Mouse (Mus musculus) myocyte (in vitro differentiated cells): ENCODE data around the gene Csk. TPM values are rescaled to one million over a fixed set of nuclear protein-coding genes. Genes with fewer than 3 reads are reported as not detected.

Source experiments
- H3K27me3 ChIP-seq: one replicate; pipeline ENCODE4 v1.6.1; 2011; ENCODE audit not compliant: control insufficient read depth, insufficient read depth, insufficient read length
- H3K36me3 ChIP-seq: one replicate; pipeline ENCODE4 v1.6.1; 2011; ENCODE audit not compliant: control insufficient read depth, insufficient read depth
- H3K4me2 ChIP-seq: one replicate; pipeline ENCODE4 v1.6.1; 2011; ENCODE audit warnings: low read depth, control low read depth
- H3K4me3 ChIP-seq: one replicate; pipeline ENCODE4 v1.5.1; 2011; ENCODE audit warnings: mild to moderate bottlenecking, control low read depth, moderate library complexity
- H3K79me2 ChIP-seq: one replicate; pipeline ENCODE4 v1.6.1; 2011; ENCODE audit not compliant: control insufficient read depth, insufficient read depth
- H3ac ChIP-seq: one replicate; pipeline ENCODE4 v1.6.1; 2011; ENCODE audit not compliant: control insufficient read depth, insufficient read length
- CEBPB ChIP-seq: IDR thresholded peaks from 2 replicates; pipeline ENCODE4 v1.6.1; 2011; ENCODE audit warnings: mild to moderate bottlenecking, moderate library complexity; ENCODE audit not compliant: poor library complexity, insufficient read depth, severe bottlenecking
- E2F4 ChIP-seq: IDR thresholded peaks from one replicate; pipeline ENCODE4 v1.6.1; 2011; ENCODE audit warnings: mild to moderate bottlenecking, control low read depth, moderate library complexity; ENCODE audit not compliant: insufficient read depth
- MAX ChIP-seq: IDR thresholded peaks from one replicate; pipeline ENCODE4 v1.6.1; 2011; ENCODE audit warnings: low read depth, mild to moderate bottlenecking, control low read depth
- MYOD1 ChIP-seq, 3 experiments: IDR thresholded peaks; one replicate each; pipeline ENCODE4 v1.6.1; 2011; ENCODE audit warnings: control low read depth in 2 of 3, low read depth in 2 of 3, mild to moderate bottlenecking in 2 of 3, moderate library complexity in 1 of 3; ENCODE audit not compliant: insufficient read length in 2 of 3, control insufficient read depth in 1 of 3
- MYOG ChIP-seq, 3 experiments: IDR thresholded peaks; one replicate each; pipeline ENCODE4 v1.6.1; 2011; ENCODE audit warnings: control low read depth in 2 of 3, low read depth in 2 of 3, mild to moderate bottlenecking in 2 of 3; ENCODE audit not compliant: insufficient read length in 2 of 3, control insufficient read depth in 1 of 3, insufficient read depth in 1 of 3
- POLR2A ChIP-seq: IDR thresholded peaks from one replicate; pipeline ENCODE4 v1.6.1; 2011; ENCODE audit warnings: low read depth, mild to moderate bottlenecking, control low read depth, moderate library complexity; ENCODE audit not compliant: insufficient read length
- POLR2AphosphoS2 ChIP-seq: IDR thresholded peaks from one replicate; pipeline ENCODE4 v1.6.1; 2011; ENCODE audit warnings: low read depth, control low read depth; ENCODE audit not compliant: insufficient read length
- REST ChIP-seq: IDR thresholded peaks from one replicate; pipeline ENCODE4 v1.6.1; 2011; ENCODE audit warnings: mild to moderate bottlenecking, control low read depth, moderate library complexity; ENCODE audit not compliant: insufficient read depth, insufficient read length
- SRF ChIP-seq: IDR thresholded peaks from one replicate; pipeline ENCODE4 v1.6.1; 2011; ENCODE audit warnings: low read depth; ENCODE audit not compliant: control insufficient read depth, insufficient read length
- TCF12 ChIP-seq: IDR thresholded peaks from one replicate; pipeline ENCODE4 v1.6.1; 2011; ENCODE audit warnings: mild to moderate bottlenecking, control low read depth; ENCODE audit not compliant: poor library complexity, insufficient read depth, severe bottlenecking
- TCF3 ChIP-seq: IDR thresholded peaks from one replicate; pipeline ENCODE4 v1.6.1; 2011; ENCODE audit warnings: low read depth, control low read depth; ENCODE audit not compliant: insufficient read length
- USF1 ChIP-seq: IDR thresholded peaks from one replicate; pipeline ENCODE4 v1.6.1; 2011; ENCODE audit warnings: low read depth, mild to moderate bottlenecking, control low read depth, moderate library complexity
- polyA plus RNA-seq: library from polyadenylated mRNA; unstranded; fragments of >200 nt; fragmentation: generic; extraction: Trizol; gene quantifications from one replicate; pipeline ENCODE4 v1.2.1, GENCODE M21; 2012; ENCODE audit warnings: missing spikeins

Csk gene
- polyA plus RNA-seq, 1 experiment = 76.7 TPM

- TF ChIP-seq MYOD1 (IDR thresholded peaks at IDR 0.05; ENCODE audit: control insufficient read depth in 1 of 3, insufficient read length in 2 of 3, low read depth in 2 of 3) (no peak), TCF3 (no peak), MAX (no peak), E2F4 (no peak), REST (no peak), POLR2A (no peak), MYOG (IDR thresholded peaks at IDR 0.05; ENCODE audit: control insufficient read depth in 1 of 3, insufficient read depth in 1 of 3, insufficient read length in 2 of 3, low read depth in 2 of 3) (no peak), TCF12 (no peak), POLR2AphosphoS2 (no peak), CEBPB (no peak), USF1 (no peak), SRF (no peak)
- no peak overlapping the region for H3K4me2 ChIP-seq
- H3K79me2 ChIP-seq = no peaks in the 10 kb centered on the region
- H3K4me3 ChIP-seq = no peak overlapping the region
- H3K27me3 ChIP-seq = no peaks in the 10 kb centered on the region
- H3ac ChIP-seq = no peak overlapping the region
- no peaks in the 10 kb centered on the region for H3K36me3 ChIP-seq
Measured at GRCm38 (mm10) chr9:57656631-57657350, 3.4 kb upstream of the Csk start.

- Histone ChIP-seq H3ac (no peak overlapping the region), H3K79me2 (no peaks in the 10 kb centered on the region), H3K27me3 (no peaks in the 10 kb centered on the region), H3K4me2 (peak overlapping the region; percentile 87), H3K36me3 (no peaks in the 10 kb centered on the region), H3K4me3 (no peak overlapping the region)
- TF ChIP-seq MAX = no peak
- no peak for TF ChIP-seq TCF3
- TF ChIP-seq CEBPB = no peak
- no peak for TF ChIP-seq TCF12
- TF ChIP-seq POLR2A = peak; percentile 47
- peak; percentile 97 for TF ChIP-seq USF1
- no peak for TF ChIP-seq MYOG (IDR thresholded peaks at IDR 0.05; ENCODE audit: control insufficient read depth in 1 of 3, insufficient read depth in 1 of 3, insufficient read length in 2 of 3, low read depth in 2 of 3)
- TF ChIP-seq REST = no peak
Measured at GRCm38 (mm10) chr9:57655749-57656148, 2.3 kb upstream of the Csk start.

GRCm38 (mm10) chr9:57654966-57655365, 1.5 kb upstream of the Csk start:
- Histone ChIP-seq H3ac (no peak overlapping the region), H3K79me2 (no peaks in the 10 kb centered on the region), H3K36me3 (no peaks in the 10 kb centered on the region), H3K4me2 (no peak overlapping the region), H3K27me3 (no peaks in the 10 kb centered on the region), H3K4me3 (no peak overlapping the region)
- TF ChIP-seq SRF = no peak
- no peak for TF ChIP-seq CEBPB
- no peak for TF ChIP-seq MAX
- TF ChIP-seq TCF12 = no peak
- TF ChIP-seq USF1 = no peak
- TF ChIP-seq POLR2A = no peak
- no peak for TF ChIP-seq REST
- no peak for TF ChIP-seq MYOG (IDR thresholded peaks at IDR 0.05; ENCODE audit: control insufficient read depth in 1 of 3, insufficient read depth in 1 of 3, insufficient read length in 2 of 3, low read depth in 2 of 3)

GRCm38 (mm10) chr9:57652855-57653254, 576 bp downstream of the Csk start:
- TF ChIP-seq POLR2A = no peak
- no peak for TF ChIP-seq CEBPB
- no peak for TF ChIP-seq E2F4
- no peak for TF ChIP-seq SRF
- no peak for TF ChIP-seq USF1
- no peak for TF ChIP-seq REST
- TF ChIP-seq POLR2AphosphoS2 = no peak
- Histone ChIP-seq H3K4me2 (no peak overlapping the region), H3K27me3 (no peaks in the 10 kb centered on the region), H3K36me3 (no peaks in the 10 kb centered on the region), H3K79me2 (no peaks in the 10 kb centered on the region), H3K4me3 (no peak overlapping the region), H3ac (no peak overlapping the region)

- no peak for TF ChIP-seq E2F4
- TF ChIP-seq SRF = no peak
- no peak for TF ChIP-seq POLR2AphosphoS2
- TF ChIP-seq MYOD1 (IDR thresholded peaks at IDR 0.05; ENCODE audit: control insufficient read depth in 1 of 3, insufficient read length in 2 of 3, low read depth in 2 of 3) = no peak
- no peak for TF ChIP-seq USF1
- TF ChIP-seq MAX = no peak
- TF ChIP-seq TCF3 = no peak
- TF ChIP-seq POLR2A = no peak
- no peak for TF ChIP-seq TCF12
- TF ChIP-seq REST = no peak
- TF ChIP-seq MYOG (IDR thresholded peaks at IDR 0.05; ENCODE audit: control insufficient read depth in 1 of 3, insufficient read depth in 1 of 3, insufficient read length in 2 of 3, low read depth in 2 of 3) = no peak
- no peak for TF ChIP-seq CEBPB
- Histone ChIP-seq H3K27me3 (no peaks in the 10 kb centered on the region), H3K79me2 (no peaks in the 10 kb centered on the region), H3K4me2 (no peak overlapping the region), H3K4me3 (no peak overlapping the region), H3K36me3 (no peaks in the 10 kb centered on the region), H3ac (no peak overlapping the region)
Measured at GRCm38 (mm10) chr9:57652351-57652750, 1.1 kb downstream of the Csk start.
